Mouse (Mus musculus): ENCODE results near the gene Rsl24d1. TPM values are rescaled to one million over a fixed set of nuclear protein-coding genes. Genes with fewer than 3 reads are reported as not detected.

Rsl24d1 gene
- polyA plus RNA-seq, 1 experiment from 2014 or later = 90.5 TPM

DNA sequence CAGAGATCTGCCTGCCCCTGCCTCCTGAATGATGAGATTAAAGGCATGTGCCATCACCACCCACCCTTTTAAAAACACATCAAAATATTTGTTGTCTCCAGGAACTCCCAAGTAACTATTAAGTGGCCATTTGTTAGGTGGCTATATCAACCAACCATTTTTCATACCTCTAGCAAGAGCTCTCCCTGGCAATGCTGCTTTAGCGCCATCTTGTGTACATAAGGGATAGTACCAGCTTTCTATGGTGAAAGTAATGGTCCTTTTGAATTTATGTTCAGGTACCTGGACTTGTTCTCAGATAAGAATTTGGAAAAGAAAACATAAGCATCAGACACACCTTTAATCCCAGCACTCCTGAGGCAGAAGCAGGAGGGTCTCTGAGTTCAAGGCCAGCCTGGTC lies 21.5 kb upstream of the Rsl24d1 start:
- no peak overlapping the region for H3K9ac ChIP-seq (ENCODE audit: low read length)
- no peak for ATAC-seq (ENCODE audit: insufficient read depth, low FRiP score)
- no peak overlapping the region for H3K4me3 ChIP-seq (replicated peaks; ENCODE audit: low read length)
- H3K27me3 ChIP-seq (ENCODE audit: control insufficient read depth, insufficient read depth, low read length) = no peaks in the 10 kb centered on the region
- 0% methylated on average over 1 of the region's 1 CpGs for WGBS
- H3K36me3 ChIP-seq (ENCODE audit: control insufficient read depth, insufficient read depth, low read length) = no peaks in the 10 kb centered on the region
- no peak overlapping the region for H3K27ac ChIP-seq (ENCODE audit: low read length)
- H3K4me2 ChIP-seq (ENCODE audit: low read depth, low read length) = no peak overlapping the region
- no peaks in the 10 kb centered on the region for H3K9me3 ChIP-seq (replicated peaks; ENCODE audit: control insufficient read depth, low read length)
- peaks cover 3% of the 10 kb centered on the region; the same call in 1 of the 2 replicates for H3K4me1 ChIP-seq (ENCODE audit: control insufficient read depth, insufficient read depth, low read length)

DNA sequence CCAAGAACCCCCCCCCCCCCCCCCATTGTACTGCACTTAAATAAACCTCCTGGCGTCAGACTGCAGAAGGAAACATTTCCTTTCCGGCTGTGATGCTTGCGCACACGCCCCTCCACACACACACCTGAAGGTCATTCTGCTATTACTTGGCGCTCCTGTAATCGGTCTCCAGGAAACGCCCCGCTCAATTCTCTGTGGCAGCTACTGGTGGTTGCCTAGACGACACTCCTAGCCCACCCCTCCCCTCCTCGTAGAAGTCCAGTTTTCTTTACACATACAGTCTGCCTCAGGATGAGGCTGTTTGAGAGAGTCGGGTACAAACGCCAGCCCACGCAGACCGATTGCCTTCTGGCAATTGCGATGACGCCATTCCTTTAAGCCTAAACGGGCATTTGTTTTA lies 18.6 kb upstream of the Rsl24d1 start:
- Histone ChIP-seq H3K4me1 (ENCODE audit: control insufficient read depth, insufficient read depth, low read length) (no peaks in the 10 kb centered on the region), H3K9me3 (replicated peaks; ENCODE audit: control insufficient read depth, low read length) (no peaks in the 10 kb centered on the region), H3K4me3 (replicated peaks; ENCODE audit: low read length) (no peak overlapping the region), H3K27ac (ENCODE audit: low read length) (no peak overlapping the region), H3K9ac (ENCODE audit: low read length) (no peak overlapping the region), H3K36me3 (ENCODE audit: control insufficient read depth, insufficient read depth, low read length) (no peaks in the 10 kb centered on the region), H3K4me2 (ENCODE audit: low read depth, low read length) (no peak overlapping the region; the same call in none of the 2 replicates), H3K27me3 (ENCODE audit: control insufficient read depth, insufficient read depth, low read length) (no peaks in the 10 kb centered on the region)
- ATAC-seq (ENCODE audit: insufficient read depth, low FRiP score) = peak; percentile 85
- 24% methylated on average over 17 of the region's 17 CpGs for WGBS

DNA sequence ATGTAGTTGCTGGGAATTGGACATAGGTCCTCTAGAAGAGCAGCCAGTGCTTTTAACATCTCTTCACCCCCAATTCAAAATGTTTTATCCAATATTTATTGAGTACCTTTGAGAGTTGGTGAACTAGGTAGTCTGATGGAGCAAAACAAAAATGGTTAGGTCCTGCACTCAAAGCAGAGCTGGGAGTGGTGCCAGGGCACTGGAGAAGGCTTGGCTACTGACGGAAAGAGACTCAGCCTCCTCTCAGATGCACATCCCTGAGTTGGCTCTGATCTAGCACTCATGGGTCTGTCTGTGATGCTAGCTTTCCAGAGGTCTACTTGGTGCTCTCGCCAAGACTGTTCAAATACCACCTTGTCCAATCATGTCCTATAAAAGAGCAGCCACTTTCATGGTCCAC lies 15.3 kb upstream of the Rsl24d1 start:
- Histone ChIP-seq H3K9me3 (replicated peaks; ENCODE audit: control insufficient read depth, low read length) (no peaks in the 10 kb centered on the region), H3K4me2 (ENCODE audit: low read depth, low read length) (no peak overlapping the region), H3K27me3 (ENCODE audit: control insufficient read depth, insufficient read depth, low read length) (peaks cover 6% of the 10 kb centered on the region; the same call in 1 of the 2 replicates), H3K4me3 (replicated peaks; ENCODE audit: low read length) (no peak overlapping the region), H3K36me3 (ENCODE audit: control insufficient read depth, insufficient read depth, low read length) (no peaks in the 10 kb centered on the region), H3K27ac (ENCODE audit: low read length) (no peak overlapping the region), H3K4me1 (ENCODE audit: control insufficient read depth, insufficient read depth, low read length) (no peaks in the 10 kb centered on the region), H3K9ac (ENCODE audit: low read length) (no peak overlapping the region)
- 66% methylated on average over 2 of the region's 2 CpGs for WGBS
- ATAC-seq (ENCODE audit: insufficient read depth, low FRiP score) = no peak

- Histone ChIP-seq H3K27ac (ENCODE audit: low read length) (no peak within 1 kb of the TSS), H3K27me3 (ENCODE audit: control insufficient read depth, insufficient read depth, low read length) (peaks cover 6% of the 10 kb centered on the region; the same call in 1 of the 2 replicates), H3K4me1 (ENCODE audit: control insufficient read depth, insufficient read depth, low read length) (no peaks in the 10 kb centered on the region), H3K9ac (ENCODE audit: low read length) (no peak within 1 kb of the TSS), H3K4me2 (ENCODE audit: low read depth, low read length) (no peak within 1 kb of the TSS), H3K36me3 (ENCODE audit: control insufficient read depth, insufficient read depth, low read length) (no peaks in the 10 kb centered on the region), H3K4me3 (replicated peaks; ENCODE audit: low read length) (no peak within 1 kb of the TSS), H3K9me3 (replicated peaks; ENCODE audit: control insufficient read depth, low read length) (no peaks in the 10 kb centered on the region)
- ATAC-seq (ENCODE audit: insufficient read depth, low FRiP score) = no peak
- 85% methylated on average over 5 of the region's 5 CpGs for WGBS
Measured at GRCm38 (mm10) chr9:73101536-73101935, 11.7 kb upstream of the Rsl24d1 start, which contains the start of gene Khdc3. Khdc3 (plus strand) TSS chr9:73101836.

DNA sequence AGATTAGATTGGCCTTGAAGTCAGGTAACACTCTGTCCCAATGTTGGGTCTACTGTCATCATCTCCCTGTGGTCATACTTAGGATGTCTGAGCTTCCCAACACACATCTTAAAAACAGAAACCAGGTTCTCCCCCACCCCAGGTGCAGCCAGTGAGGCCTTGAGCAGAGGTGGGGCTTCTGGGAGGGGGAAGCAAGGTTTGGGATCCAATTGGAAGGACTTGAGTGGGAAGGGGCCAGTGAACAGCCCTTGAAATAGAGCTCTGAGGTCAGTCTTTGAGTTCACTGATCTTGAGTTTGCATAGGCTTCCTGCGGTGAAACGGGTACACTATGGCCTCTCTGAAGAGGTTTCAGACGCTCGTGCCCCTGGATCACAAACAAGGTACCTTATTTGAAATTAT lies 11.0 kb upstream of the Rsl24d1 start, which contains the start of gene Gm20509:
Gene Gm20509 (plus strand): TSS at position 290 of the 400 bp plus-strand sequence.
- WGBS = 96% methylated on average over 4 of the region's 4 CpGs
- no peak within 1 kb of the TSS for H3K27ac ChIP-seq (ENCODE audit: low read length)
- H3K4me2 ChIP-seq (ENCODE audit: low read depth, low read length) = peak within 1 kb of the TSS; percentile 97
- peak within 1 kb of the TSS; percentile 49 for H3K4me3 ChIP-seq (replicated peaks; ENCODE audit: low read length)
- H3K9ac ChIP-seq (ENCODE audit: low read length) = peak within 1 kb of the TSS; percentile 78
- no peaks in the 10 kb centered on the region for H3K4me1 ChIP-seq (ENCODE audit: control insufficient read depth, insufficient read depth, low read length)
- peaks cover 6% of the 10 kb centered on the region; the same call in 1 of the 2 replicates for H3K27me3 ChIP-seq (ENCODE audit: control insufficient read depth, insufficient read depth, low read length)
- ATAC-seq (ENCODE audit: insufficient read depth, low FRiP score) = no peak
- no peaks in the 10 kb centered on the region for H3K36me3 ChIP-seq (ENCODE audit: control insufficient read depth, insufficient read depth, low read length)
- H3K9me3 ChIP-seq (replicated peaks; ENCODE audit: control insufficient read depth, low read length) = no peaks in the 10 kb centered on the region

GRCm38 (mm10) chr9:73103159-73103879 lies 9.9 kb upstream of the Rsl24d1 start:
- Histone ChIP-seq H3K4me1 (ENCODE audit: control insufficient read depth, insufficient read depth, low read length) (no peaks in the 10 kb centered on the region), H3K4me3 (replicated peaks; ENCODE audit: low read length) (peak overlapping the region; percentile 49), H3K4me2 (ENCODE audit: low read depth, low read length) (peak overlapping the region; percentile 97), H3K9me3 (replicated peaks; ENCODE audit: control insufficient read depth, low read length) (no peaks in the 10 kb centered on the region), H3K27ac (ENCODE audit: low read length) (no peak overlapping the region), H3K36me3 (ENCODE audit: control insufficient read depth, insufficient read depth, low read length) (no peaks in the 10 kb centered on the region), H3K9ac (ENCODE audit: low read length) (peak overlapping the region; percentile 78), H3K27me3 (ENCODE audit: control insufficient read depth, insufficient read depth, low read length) (peaks cover 6% of the 10 kb centered on the region; the same call in 1 of the 2 replicates)
- peak; percentile 52 for ATAC-seq (ENCODE audit: insufficient read depth, low FRiP score)
- WGBS = 4% methylated on average over 60 of the region's 60 CpGs

DNA sequence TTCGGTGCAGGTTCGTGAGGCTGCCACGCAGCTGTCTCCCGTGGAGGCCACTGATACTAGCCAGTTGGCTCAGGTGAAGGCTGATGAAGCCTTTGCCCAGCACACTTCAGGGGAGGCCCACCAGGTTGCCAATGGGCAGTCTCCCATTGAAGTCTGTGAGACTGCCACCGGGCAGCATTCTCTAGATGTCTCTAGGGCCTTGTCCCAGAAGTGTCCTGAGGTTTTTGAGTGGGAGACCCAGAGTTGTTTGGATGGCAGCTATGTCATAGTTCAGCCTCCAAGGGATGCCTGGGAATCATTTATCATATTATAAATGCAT lies 9.4 kb upstream of the Rsl24d1 start:
- peak overlapping the region; percentile 49 for H3K4me3 ChIP-seq (replicated peaks; ENCODE audit: low read length)
- H3K27ac ChIP-seq (ENCODE audit: low read length) = no peak overlapping the region
- H3K4me2 ChIP-seq (ENCODE audit: low read depth, low read length) = peak overlapping the region; percentile 97
- no peaks in the 10 kb centered on the region for H3K9me3 ChIP-seq (replicated peaks; ENCODE audit: control insufficient read depth, low read length)
- peak overlapping the region; percentile 78 for H3K9ac ChIP-seq (ENCODE audit: low read length)
- WGBS = 29% methylated on average over 5 of the region's 5 CpGs
- H3K27me3 ChIP-seq (ENCODE audit: control insufficient read depth, insufficient read depth, low read length) = peaks cover 6% of the 10 kb centered on the region; the same call in 1 of the 2 replicates
- no peak for ATAC-seq (ENCODE audit: insufficient read depth, low FRiP score)
- H3K4me1 ChIP-seq (ENCODE audit: control insufficient read depth, insufficient read depth, low read length) = no peaks in the 10 kb centered on the region
- no peaks in the 10 kb centered on the region for H3K36me3 ChIP-seq (ENCODE audit: control insufficient read depth, insufficient read depth, low read length)

- Histone ChIP-seq H3K9me3 (replicated peaks; ENCODE audit: control insufficient read depth, low read length) (no peaks in the 10 kb centered on the region), H3K27ac (ENCODE audit: low read length) (no peak overlapping the region), H3K4me2 (ENCODE audit: low read depth, low read length) (no peak overlapping the region), H3K27me3 (ENCODE audit: control insufficient read depth, insufficient read depth, low read length) (peaks cover 6% of the 10 kb centered on the region; the same call in 1 of the 2 replicates), H3K36me3 (ENCODE audit: control insufficient read depth, insufficient read depth, low read length) (no peaks in the 10 kb centered on the region), H3K9ac (ENCODE audit: low read length) (no peak overlapping the region), H3K4me1 (ENCODE audit: control insufficient read depth, insufficient read depth, low read length) (no peaks in the 10 kb centered on the region), H3K4me3 (replicated peaks; ENCODE audit: low read length) (no peak overlapping the region)
- 52% methylated on average over 1 of the region's 1 CpGs for WGBS
- no peak for ATAC-seq (ENCODE audit: insufficient read depth, low FRiP score)
Measured at GRCm38 (mm10) chr9:73105141-73105540, 8.1 kb upstream of the Rsl24d1 start.

DNA sequence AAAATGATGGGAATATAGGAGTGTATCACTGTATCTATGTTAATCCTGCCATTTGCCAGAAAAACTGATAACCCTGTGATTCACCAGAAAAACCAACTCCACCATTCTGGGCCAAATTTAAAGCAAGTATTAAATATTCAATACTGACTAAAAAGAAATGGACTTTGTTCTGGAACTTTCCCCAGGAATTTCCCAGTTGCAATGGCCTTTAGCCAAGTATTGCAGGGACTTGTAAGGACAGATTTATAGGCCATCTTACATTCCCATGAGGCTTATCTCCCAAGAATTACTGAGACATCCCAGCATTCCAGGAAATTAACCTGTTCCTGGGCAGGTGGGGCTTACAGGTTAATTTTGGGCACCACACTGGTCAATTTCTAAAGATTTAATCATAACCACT lies 7.5 kb upstream of the Rsl24d1 start:
- no peaks in the 10 kb centered on the region for H3K9me3 ChIP-seq (replicated peaks; ENCODE audit: control insufficient read depth, low read length)
- H3K27ac ChIP-seq (ENCODE audit: low read length) = no peak overlapping the region
- H3K36me3 ChIP-seq (ENCODE audit: control insufficient read depth, insufficient read depth, low read length) = no peaks in the 10 kb centered on the region
- no peak overlapping the region for H3K4me3 ChIP-seq (replicated peaks; ENCODE audit: low read length)
- H3K4me1 ChIP-seq (ENCODE audit: control insufficient read depth, insufficient read depth, low read length) = no peaks in the 10 kb centered on the region
- peaks cover 6% of the 10 kb centered on the region; the same call in 1 of the 2 replicates for H3K27me3 ChIP-seq (ENCODE audit: control insufficient read depth, insufficient read depth, low read length)
- ATAC-seq (ENCODE audit: insufficient read depth, low FRiP score) = no peak
- H3K9ac ChIP-seq (ENCODE audit: low read length) = no peak overlapping the region
- no peak overlapping the region for H3K4me2 ChIP-seq (ENCODE audit: low read depth, low read length)
